Mouse (Mus musculus) limb, embryonic 14.5 days (tissue): ENCODE measurements around the gene Cstf2. TPM values are rescaled to one million over a fixed set of nuclear protein-coding genes. Genes with fewer than 3 reads are reported as not detected.

Source experiments
- ATAC-seq: fragments of 200-750 bp; cut with Nextera tagmentation; 2 replicates; pipeline ENCODE4 v1.8.0; 2017; ENCODE audit warnings: low read depth, moderate number of reproducible peaks, moderate TSS enrichment; ENCODE audit not compliant: low FRiP score
- DNase-seq: peaks from one replicate; pipeline ENCODE4 v3.0.0-alpha.2; 2015; ENCODE audit warnings: low spot score
- H3K27ac ChIP-seq: fragments of 300-500 bp; sonication (generic); replicated peaks from 2 replicates; pipeline ENCODE4 v1.5.1; 2014; ENCODE audit warnings: low read depth, mild to moderate bottlenecking, low read length, moderate library complexity, mixed read lengths
- H3K27me3 ChIP-seq: fragments of 300-500 bp; sonication (generic); 2 replicates; pipeline ENCODE4 v1.6.1; 2014; ENCODE audit warnings: low read length, mixed read lengths; ENCODE audit not compliant: control insufficient read depth, insufficient read depth
- H3K36me3 ChIP-seq: fragments of 300-500 bp; sonication (generic); 2 replicates; pipeline ENCODE4 v1.6.1; 2014; ENCODE audit warnings: mild to moderate bottlenecking, low read length, moderate library complexity, mixed read lengths; ENCODE audit not compliant: control insufficient read depth, insufficient read depth
- H3K4me1 ChIP-seq: fragments of 300-500 bp; sonication (generic); 2 replicates; pipeline ENCODE4 v1.6.1; 2014; ENCODE audit warnings: antibody characterized with exemption, low read length, mixed read lengths; ENCODE audit not compliant: control insufficient read depth, insufficient read depth
- H3K4me2 ChIP-seq: fragments of 300-500 bp; sonication (generic); replicated peaks from 2 replicates; pipeline ENCODE4 v1.6.1; 2014; ENCODE audit warnings: low read depth, mild to moderate bottlenecking, low read length, moderate library complexity; ENCODE audit not compliant: severe bottlenecking
- H3K4me3 ChIP-seq: fragments of 300-500 bp; sonication (generic); replicated peaks from 2 replicates; pipeline ENCODE4 v1.5.1; 2014; ENCODE audit warnings: low read length
- H3K9ac ChIP-seq: fragments of 300-500 bp; sonication (generic); 2 replicates; pipeline ENCODE4 v1.6.1; 2014; ENCODE audit warnings: mild to moderate bottlenecking, low read depth, low read length, moderate library complexity; ENCODE audit not compliant: severe bottlenecking
- H3K9me3 ChIP-seq: fragments of 300-500 bp; sonication (generic); 2 replicates; pipeline ENCODE4 v1.6.1; 2016; ENCODE audit warnings: low read length; ENCODE audit not compliant: control insufficient read depth
- POLR2A ChIP-seq: fragments of 200-500 bp; IDR thresholded peaks from 2 replicates; pipeline ENCODE4 v1.8.0; 2012; ENCODE audit warnings: inconsistent platforms, mild to moderate bottlenecking, moderate library complexity, borderline replicate concordance; ENCODE audit not compliant: insufficient read depth, insufficient read length; ENCODE audit errors: extremely low read depth
- WGBS: fragments of 180-500 bp; shearing (Covaris S2); extraction: QIAGEN DNeasy Blood & Tissue Kit; methylation state at CpG from one replicate; pipeline ENCODE4 v1.1.7; 2014; 5-methylcytosine and 5-hydroxymethylcytosine counted together
- microRNA-seq: library from miRNA; unstranded; fragments of <30 nt; microRNA quantifications from one replicate; pipeline ENCODE4, GENCODE M21; 2016
- polyA plus RNA-seq, 2 experiments: library from polyadenylated mRNA; depleted of rRNA in 1 of 2; stranded (reverse) in 1 of 2; unstranded in 1 of 2; fragments of >200 nt; fragmentation: Nextera tagmentation in 1 of 2; extraction: Ambion mirVana in 1 of 2; gene quantifications; 2 replicates each; pipeline versions ENCODE4 v1.2.1 to v1.2.3; 2012 to 2014

The Cstf2 gene
- polyA plus RNA-seq, 2 experiments = 31.4 to 38.4 TPM

- Histone ChIP-seq H3K27ac (no peak overlapping the region), H3K4me3 (no peak overlapping the region), H3K9ac (no peak overlapping the region), H3K4me2 (no peak overlapping the region), H3K27me3 (no peaks in the 10 kb centered on the region), H3K9me3 (no peaks in the 10 kb centered on the region), H3K4me1 (no peaks in the 10 kb centered on the region), H3K36me3 (no peaks in the 10 kb centered on the region)
- 77% methylated on average over 3 of the region's 3 CpGs for WGBS
- no peak for TF ChIP-seq POLR2A
- no peak for DNase-seq
- ATAC-seq = no peak
Measured at GRCm38 (mm10) chrX:134128549-134128948, 69.6 kb downstream of the Cstf2 start.

- ATAC-seq = no peak
- no peak overlapping the region for H3K4me3 ChIP-seq
- no peak overlapping the region for H3K4me2 ChIP-seq
- no peak for TF ChIP-seq POLR2A
- no peaks in the 10 kb centered on the region for H3K36me3 ChIP-seq
- no peaks in the 10 kb centered on the region for H3K27me3 ChIP-seq
- no peak overlapping the region for H3K9ac ChIP-seq
- no peak overlapping the region for H3K27ac ChIP-seq
- WGBS = 36% methylated on average over 5 of the region's 5 CpGs
- H3K4me1 ChIP-seq = no peaks in the 10 kb centered on the region
- DNase-seq = peak; percentile 8
- no peaks in the 10 kb centered on the region for H3K9me3 ChIP-seq
Measured at GRCm38 (mm10) chrX:134132295-134132694, 73.3 kb downstream of the Cstf2 start.

- Histone ChIP-seq H3K9me3 (no peaks in the 10 kb centered on the region), H3K4me3 (no peak overlapping the region), H3K27me3 (no peaks in the 10 kb centered on the region), H3K4me1 (no peaks in the 10 kb centered on the region), H3K27ac (no peak overlapping the region), H3K4me2 (no peak overlapping the region), H3K36me3 (no peaks in the 10 kb centered on the region), H3K9ac (no peak overlapping the region)
- ATAC-seq = no peak
- no peak for DNase-seq
- WGBS = 42% methylated on average over 3 of the region's 3 CpGs
- no peak for TF ChIP-seq POLR2A
Measured at GRCm38 (mm10) chrX:134133821-134134220, 74.8 kb downstream of the Cstf2 start.

Small RNAs within 50 kb of the gene (microRNA-seq; reads per million reads assigned to microRNA genes)
- not detected for gene Mir3112

Other genes starting within 250 kb of the Cstf2 start
- gene Tnmd, start 208.2 kb upstream of the Cstf2 start, polyA plus RNA-seq (2012; rRNA removed) = 73.5 and 98.4 TPM in 2 replicates
- 163 and 176 TPM in 2 replicates for gene Tnmd, start 208.2 kb upstream of the Cstf2 start, polyA plus RNA-seq (2014; fragmentation: Nextera tagmentation; extraction: Ambion mirVana)
- gene Tspan6, start 160.8 kb upstream of the Cstf2 start, polyA plus RNA-seq (2012; rRNA removed) = 80.3 and 84.1 TPM in 2 replicates
- 169 and 175 TPM in 2 replicates for gene Tspan6, start 160.8 kb upstream of the Cstf2 start, polyA plus RNA-seq (2014; fragmentation: Nextera tagmentation; extraction: Ambion mirVana)
- gene Srpx2, start 150.8 kb upstream of the Cstf2 start, polyA plus RNA-seq (2012; rRNA removed) = 7.9 and 8.6 TPM in 2 replicates
- gene Srpx2, start 150.8 kb upstream of the Cstf2 start, polyA plus RNA-seq (2014; fragmentation: Nextera tagmentation; extraction: Ambion mirVana) = 7.4 and 8.9 TPM in 2 replicates
- 3.0 and 3.1 TPM in 2 replicates for gene Sytl4, start 77.4 kb upstream of the Cstf2 start, polyA plus RNA-seq (2012; rRNA removed)
- gene Sytl4, start 77.4 kb upstream of the Cstf2 start, polyA plus RNA-seq (2014; fragmentation: Nextera tagmentation; extraction: Ambion mirVana) = 2.7 and 3.0 TPM in 2 replicates
- gene Xkrx, start 102.9 kb downstream of the Cstf2 start, polyA plus RNA-seq (2012; rRNA removed) = 0.57 and 0.72 TPM in 2 replicates
- gene Xkrx, start 102.9 kb downstream of the Cstf2 start, polyA plus RNA-seq (2014; fragmentation: Nextera tagmentation; extraction: Ambion mirVana) = 0.11 and 0.59 TPM in 2 replicates
- gene Arl13a, start 128.3 kb downstream of the Cstf2 start, polyA plus RNA-seq (2012; rRNA removed) = not detected in 2 replicates
- not detected in 2 replicates for gene Arl13a, start 128.3 kb downstream of the Cstf2 start, polyA plus RNA-seq (2014; fragmentation: Nextera tagmentation; extraction: Ambion mirVana)
- gene Nox1, start 162.8 kb downstream of the Cstf2 start, polyA plus RNA-seq (2012; rRNA removed) = 0.06 TPM in 1 of 2 replicates, not detected in the other
- gene Nox1, start 162.8 kb downstream of the Cstf2 start, polyA plus RNA-seq (2014; fragmentation: Nextera tagmentation; extraction: Ambion mirVana) = not detected in 2 replicates
- 11.2 and 11.3 TPM in 2 replicates for gene Trmt2b, start 217.8 kb downstream of the Cstf2 start, polyA plus RNA-seq (2012; rRNA removed)
- gene Trmt2b, start 217.8 kb downstream of the Cstf2 start, polyA plus RNA-seq (2014; fragmentation: Nextera tagmentation; extraction: Ambion mirVana) = 16.3 and 18.2 TPM in 2 replicates
- 9.2 and 9.8 TPM in 2 replicates for gene Tmem35a, start 236.0 kb downstream of the Cstf2 start, polyA plus RNA-seq (2012; rRNA removed)
- 7.4 and 9.6 TPM in 2 replicates for gene Tmem35a, start 236.0 kb downstream of the Cstf2 start, polyA plus RNA-seq (2014; fragmentation: Nextera tagmentation; extraction: Ambion mirVana)
- 17.2 and 18.6 TPM in 2 replicates for gene Cenpi, start 248.9 kb downstream of the Cstf2 start, polyA plus RNA-seq (2012; rRNA removed)
- 29.4 and 31.9 TPM in 2 replicates for gene Cenpi, start 248.9 kb downstream of the Cstf2 start, polyA plus RNA-seq (2014; fragmentation: Nextera tagmentation; extraction: Ambion mirVana)